Mouse (Mus musculus): ENCODE results near the gene Trub1. TPM values are rescaled to one million over a fixed set of nuclear protein-coding genes. Genes with fewer than 3 reads are reported as not detected.

The Trub1 gene
- total RNA-seq, 2 experiments from 2014 or later, result not detected

- no peak for ATAC-seq (replicated peaks; ENCODE audit: low FRiP score, poor library complexity, severe bottlenecking)
Observed at GRCm38 (mm10) chr19:57437042-57437441, 15.7 kb upstream of the Trub1 start.

GRCm38 (mm10) chr19:57439296-57439695 lies 13.4 kb upstream of the Trub1 start:
- ATAC-seq (replicated peaks; ENCODE audit: low FRiP score, poor library complexity, severe bottlenecking), result no peak

- no peak for ATAC-seq (replicated peaks; ENCODE audit: low FRiP score, poor library complexity, severe bottlenecking)
Observed at GRCm38 (mm10) chr19:57441501-57441900, 11.2 kb upstream of the Trub1 start.

- no peak for ATAC-seq (replicated peaks; ENCODE audit: low FRiP score, poor library complexity, severe bottlenecking)
Observed at GRCm38 (mm10) chr19:57442936-57443657, 9.6 kb upstream of the Trub1 start.

- no peak for ATAC-seq (replicated peaks; ENCODE audit: low FRiP score, poor library complexity, severe bottlenecking)
Observed at GRCm38 (mm10) chr19:57445049-57445448, 7.7 kb upstream of the Trub1 start.

- no peak for ATAC-seq (replicated peaks; ENCODE audit: low FRiP score, poor library complexity, severe bottlenecking)
Observed at GRCm38 (mm10) chr19:57450849-57451248, 1.9 kb upstream of the Trub1 start.

GRCm38 (mm10) chr19:57451762-57452161 lies 950 bp upstream of the Trub1 start:
- no peak for ATAC-seq (replicated peaks; ENCODE audit: low FRiP score, poor library complexity, severe bottlenecking)

- no peak for ATAC-seq (replicated peaks; ENCODE audit: low FRiP score, poor library complexity, severe bottlenecking)
Observed at GRCm38 (mm10) chr19:57453218-57453600, 497 bp downstream of the Trub1 start.

GRCm38 (mm10) chr19:57455286-57455960 lies 2.7 kb downstream of the Trub1 start:
- ATAC-seq (replicated peaks; ENCODE audit: low FRiP score, poor library complexity, severe bottlenecking), result no peak

- 0 out of 2 replicates have a peak, but pooled peaks have one; percentile 37 for ATAC-seq (replicated peaks; ENCODE audit: low FRiP score, poor library complexity, severe bottlenecking)
Observed at GRCm38 (mm10) chr19:57457075-57457474, 4.4 kb downstream of the Trub1 start.

GRCm38 (mm10) chr19:57463741-57464140 lies 11.0 kb downstream of the Trub1 start:
- no peak for ATAC-seq (replicated peaks; ENCODE audit: low FRiP score, poor library complexity, severe bottlenecking)

- no peak for ATAC-seq (replicated peaks; ENCODE audit: low FRiP score, poor library complexity, severe bottlenecking)
Observed at GRCm38 (mm10) chr19:57465742-57466141, 13.0 kb downstream of the Trub1 start.

- no peak for ATAC-seq (replicated peaks; ENCODE audit: low FRiP score, poor library complexity, severe bottlenecking)
Observed at GRCm38 (mm10) chr19:57471033-57471432, 18.3 kb downstream of the Trub1 start.

GRCm38 (mm10) chr19:57472169-57472568 lies 19.5 kb downstream of the Trub1 start:
- no peak for ATAC-seq (replicated peaks; ENCODE audit: low FRiP score, poor library complexity, severe bottlenecking)

- ATAC-seq (replicated peaks; ENCODE audit: low FRiP score, poor library complexity, severe bottlenecking), result no peak
Observed at GRCm38 (mm10) chr19:57473301-57473700, 20.6 kb downstream of the Trub1 start.

- ATAC-seq (replicated peaks; ENCODE audit: low FRiP score, poor library complexity, severe bottlenecking), result no peak
Observed at GRCm38 (mm10) chr19:57475298-57475697, 22.6 kb downstream of the Trub1 start.

GRCm38 (mm10) chr19:57477310-57477709 lies 24.6 kb downstream of the Trub1 start:
- ATAC-seq (replicated peaks; ENCODE audit: low FRiP score, poor library complexity, severe bottlenecking), result no peak

- ATAC-seq (replicated peaks; ENCODE audit: low FRiP score, poor library complexity, severe bottlenecking), result no peak
Observed at GRCm38 (mm10) chr19:57478056-57478455, 25.3 kb downstream of the Trub1 start.

GRCm38 (mm10) chr19:57479886-57480655 lies 27.4 kb downstream of the Trub1 start:
- ATAC-seq (replicated peaks; ENCODE audit: low FRiP score, poor library complexity, severe bottlenecking), result no peak

GRCm38 (mm10) chr19:57481743-57482259 lies 29.1 kb downstream of the Trub1 start:
- ATAC-seq (replicated peaks; ENCODE audit: low FRiP score, poor library complexity, severe bottlenecking), result peak; percentile 33; the same call in 1 of the 2 replicates
